13 mouse cellular contexts compared by ENCODE assay signal in the genomic region with DNA sequence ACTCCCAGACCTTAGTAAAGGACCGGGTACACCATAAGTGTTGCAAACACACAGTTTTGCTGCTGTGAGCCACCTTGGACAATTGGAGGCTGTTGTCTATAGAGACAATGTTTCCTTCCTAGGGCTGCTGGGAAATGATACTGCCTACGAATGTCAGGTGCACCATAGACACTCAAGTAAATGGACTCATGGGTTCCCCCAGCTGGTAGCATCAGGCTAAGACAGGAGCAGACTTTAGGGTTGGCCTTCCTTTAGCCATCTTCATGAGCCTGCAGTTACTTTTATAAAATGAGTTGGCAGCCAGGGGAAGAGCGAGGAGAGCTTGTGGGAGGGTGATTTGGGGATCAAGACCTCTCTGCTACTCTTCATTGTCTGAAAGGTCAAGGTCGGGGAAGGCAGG. TPM values are rescaled to one million over a fixed set of nuclear protein-coding genes. Genes with fewer than 3 reads are reported as not detected.
DNase-seq lines count a peak whose midpoint lies in the region; ATAC-seq and TF ChIP-seq lines count a peak whose summit lies in the region.
"Had no signal": no experiment of that assay in that cellular context is flagged by ENCODE, and none has a peak within 500 bp of the region (broad histone marks: within the 10 kb centered on the region; RNA-seq: fewer than 3 reads in every experiment).

No protein-coding gene starts in this region.

- no peak overlapping the region for H3K27ac ChIP-seq in gastrocnemius, adult 2 months
- no peak overlapping the region for H3K27ac ChIP-seq in thymus, adult 2 months (ENCODE audit: control insufficient read depth, insufficient read depth, low read length)
- no peak overlapping the region for H3K27ac ChIP-seq in lung, embryonic 14.5 days (ENCODE audit: low read depth)
- no peak overlapping the region for H3K27ac ChIP-seq in forebrain, embryonic 12.5 days
- H3K27ac ChIP-seq: forebrain, embryonic 15.5 days; hindbrain, embryonic 15.5 days; limb, embryonic 13.5 days had no signal

- peaks cover 2% of the 10 kb centered on the region; the same call in 1 of the 2 replicates for H3K4me1 ChIP-seq in thymus, adult 2 months (replicated peaks; ENCODE audit: control insufficient read depth, insufficient read depth, low read length)
- 0 out of 2 replicates have a peak, but pooled peaks cover 3% of the 10 kb centered on the region for H3K4me1 ChIP-seq in lung, embryonic 14.5 days (ENCODE audit: insufficient read depth)
- peaks cover 12% of the 10 kb centered on the region for H3K4me1 ChIP-seq in forebrain, embryonic 12.5 days

- no peaks in the 10 kb centered on the region for H3K27me3 ChIP-seq in thymus, adult 2 months (ENCODE audit: control insufficient read depth, insufficient read depth, low read length)
- no peaks in the 10 kb centered on the region for H3K27me3 ChIP-seq in lung, embryonic 14.5 days (ENCODE audit: insufficient read depth, low read length)
- H3K27me3 ChIP-seq in forebrain, embryonic 12.5 days = no peaks in the 10 kb centered on the region
- H3K27me3 ChIP-seq: forebrain, embryonic 15.5 days; hindbrain, embryonic 15.5 days; Patski had no signal

- no peak for DNase-seq in gastrocnemius, adult 2 months
- DNase-seq in gastrocnemius, adult 18-20 months (ENCODE audit: low spot score) = no peak
- peak; percentile 19 for DNase-seq in thymus, adult 2 months
- no peak for DNase-seq in thymus, adult 18-20 months
- no peak for DNase-seq in lung, embryonic 14.5 days
- no peak for DNase-seq in ovary, postnatal 36 days (ENCODE audit: low spot score)
- no peak for DNase-seq in ovary, adult 18-20 months (ENCODE audit: low spot score)
- DNase-seq: right cerebral cortex, postnatal 25 days had no signal

- no peak for ATAC-seq in lung, embryonic 14.5 days (ENCODE audit: insufficient read depth)
- no peak for ATAC-seq in forebrain, embryonic 12.5 days (ENCODE audit: low FRiP score)
- ATAC-seq: forebrain, embryonic 15.5 days; Patski had no signal

- no peak overlapping the region for H3K4me3 ChIP-seq in gastrocnemius, adult 2 months
- H3K4me3 ChIP-seq in thymus, adult 2 months (ENCODE audit: control insufficient read depth, insufficient read depth, low read length) = no peak overlapping the region
- no peak overlapping the region for H3K4me3 ChIP-seq in lung, embryonic 14.5 days (ENCODE audit: low read depth, low read length)
- H3K4me3 ChIP-seq in forebrain, embryonic 12.5 days (replicated peaks) = no peak overlapping the region
- H3K4me3 ChIP-seq: forebrain, embryonic 15.5 days; hindbrain, embryonic 15.5 days; limb, embryonic 13.5 days had no signal

- no peak overlapping the region for H3K9ac ChIP-seq in lung, embryonic 14.5 days
- no peak overlapping the region for H3K9ac ChIP-seq in forebrain, embryonic 12.5 days
- H3K9ac ChIP-seq: forebrain, embryonic 15.5 days; hindbrain, embryonic 15.5 days; limb, embryonic 13.5 days had no signal

- intact Hi-C loops in gastrocnemius, adult 2 months (cut with DNase I) = loop anchor here (10.0 kb wide), 1 partner anchor 368 kb away; no protein-coding TSS in a partner anchor

- 74% methylated on average over 4 of the region's 4 CpGs for WGBS in thymus, adult 2 months
- WGBS in lung, embryonic 14.5 days = 66% methylated on average over 4 of the region's 4 CpGs
- 74% methylated on average over 4 of the region's 4 CpGs for WGBS in forebrain, embryonic 12.5 days

- no peak overlapping the region for H3K4me2 ChIP-seq in lung, embryonic 14.5 days
- no peak overlapping the region for H3K4me2 ChIP-seq in forebrain, embryonic 12.5 days
- H3K4me2 ChIP-seq: forebrain, embryonic 15.5 days; hindbrain, embryonic 15.5 days had no signal

- no peaks in the 10 kb centered on the region for H3K9me3 ChIP-seq in lung, embryonic 14.5 days (ENCODE audit: low read depth, low read length)
- H3K9me3 ChIP-seq in forebrain, embryonic 12.5 days = no peaks in the 10 kb centered on the region
- H3K9me3 ChIP-seq: forebrain, embryonic 15.5 days; hindbrain, embryonic 15.5 days; limb, embryonic 13.5 days had no signal

- no peaks in the 10 kb centered on the region for H3K36me3 ChIP-seq in thymus, adult 2 months (ENCODE audit: control insufficient read depth, insufficient read depth, low read length)
- H3K36me3 ChIP-seq in lung, embryonic 14.5 days (ENCODE audit: insufficient read depth) = no peaks in the 10 kb centered on the region
- no peaks in the 10 kb centered on the region for H3K36me3 ChIP-seq in forebrain, embryonic 12.5 days (replicated peaks)
- H3K36me3 ChIP-seq: forebrain, embryonic 15.5 days; hindbrain, embryonic 15.5 days; limb, embryonic 13.5 days had no signal

- TF ChIP-seq POLR2A in thymus, adult 2 months (IDR thresholded peaks at IDR 0.05; ENCODE audit: control insufficient read depth, extremely low read depth, insufficient read depth, low read length, poor library complexity) = no peak

- peak; percentile 55 for TF ChIP-seq CTCF in gastrocnemius, adult 2 months (IDR thresholded peaks at IDR 0.05)
- no peak for TF ChIP-seq CTCF in thymus, adult 2 months (IDR thresholded peaks at IDR 0.05; ENCODE audit: borderline replicate concordance, control insufficient read depth, extremely low read depth, insufficient read depth, low read length, poor library complexity)
- TF ChIP-seq CTCF in lung, embryonic 14.5 days (IDR thresholded peaks at IDR 0.05; ENCODE audit: low read depth) = peak; percentile 37; the same call in 1 of the 2 replicates

RNA-seq across cellular contexts. Expression of a gene that starts 52.2 kb away (rescaled TPM):
- 1 to 10 TPM; 2.6 to 3.2 TPM for total RNA-seq in gastrocnemius, adult 2 months (2021)
- total RNA-seq in gastrocnemius, adult 18-20 months (2021) = 1 to 10 TPM; 1.6 to 2.4 TPM
- 0.75 and 1.0 TPM in 2 replicates for polyA plus RNA-seq in thymus, adult 2 months (2012; rRNA removed)
- 2.1 and 2.8 TPM in 2 replicates for polyA plus RNA-seq in lung, embryonic 14.5 days (2014; fragmentation: Nextera tagmentation; extraction: Ambion mirVana)
- 2.6 and 2.8 TPM in 2 replicates for polyA plus RNA-seq in forebrain, embryonic 12.5 days (2016; fragmentation: Nextera tagmentation; extraction: Ambion mirVana)
